Mouse (Mus musculus) MEL (cell line): ENCODE data around the gene Ostm1. TPM values are rescaled to one million over a fixed set of nuclear protein-coding genes. Genes with fewer than 3 reads are reported as not detected.

Experiments
- DNase-seq: peaks from one replicate; pipeline ENCODE4 v3.0.0; 2011; ENCODE audit warnings: low read depth, low spot score
- H3K27ac ChIP-seq: 2 replicates; pipeline ENCODE4 v1.5.1; 2012; ENCODE audit warnings: low read depth, mild to moderate bottlenecking, control low read depth, low read length, moderate library complexity; ENCODE audit not compliant: control insufficient read depth
- H3K27me3 ChIP-seq, 2 experiments: fragments of 150-350 bp in 1 of 2; sonication (generic) in 1 of 2; 2 replicates each; pipeline ENCODE4 v1.6.1; 2012; ENCODE audit warnings: low read length in 2 of 2, mild to moderate bottlenecking in 2 of 2, improper control_type of control experiment in 1 of 2, moderate library complexity in 1 of 2; ENCODE audit not compliant: insufficient read depth in 2 of 2, control insufficient read depth in 1 of 2
- H3K36me3 ChIP-seq, 2 experiments: 2 replicates each; pipeline ENCODE4 v1.6.1; 2012 to 2014; ENCODE audit warnings: low read length in 2 of 2, improper control_type of control experiment in 1 of 2, inconsistent platforms in 1 of 2, mild to moderate bottlenecking in 1 of 2; ENCODE audit not compliant: insufficient read depth in 2 of 2, control insufficient read depth in 1 of 2
- H3K4me1 ChIP-seq, 2 experiments: fragments of 150-350 bp in 1 of 2; sonication (generic) in 1 of 2; 2 replicates each; pipeline ENCODE4 v1.6.1; 2012; ENCODE audit warnings: low read length in 2 of 2, improper control_type of control experiment in 1 of 2, mild to moderate bottlenecking in 1 of 2; ENCODE audit not compliant: insufficient read depth in 2 of 2, control insufficient read depth in 1 of 2
- H3K4me3 ChIP-seq, 2 experiments: fragments of 150-350 bp in 1 of 2; sonication (generic) in 1 of 2; 2 replicates each; pipeline ENCODE4 v1.5.1; 2012; ENCODE audit warnings: low read depth in 2 of 2, low read length in 2 of 2, mild to moderate bottlenecking in 2 of 2, moderate library complexity in 2 of 2, control low read depth in 1 of 2, improper control_type of control experiment in 1 of 2; ENCODE audit not compliant: control insufficient read depth in 1 of 2, insufficient read depth in 1 of 2
- H3K79me2 ChIP-seq: 2 replicates; pipeline ENCODE4 v1.6.1; 2012; ENCODE audit warnings: mild to moderate bottlenecking, low read length, moderate library complexity; ENCODE audit not compliant: control insufficient read depth, poor library complexity, insufficient read depth
- H3K9ac ChIP-seq: 2 replicates; pipeline ENCODE4 v1.6.1; 2012; ENCODE audit warnings: low read depth, mild to moderate bottlenecking, control low read depth, low read length, moderate library complexity; ENCODE audit not compliant: control insufficient read depth, poor library complexity, severe bottlenecking
- H3K9me3 ChIP-seq: fragments of 150-350 bp; sonication (generic); replicated peaks from 2 replicates; pipeline ENCODE4 v1.6.1; 2012; ENCODE audit warnings: mild to moderate bottlenecking, low read length, improper control_type of control experiment, moderate library complexity; ENCODE audit not compliant: insufficient read depth
- CHD1 ChIP-seq: IDR thresholded peaks from 2 replicates; pipeline ENCODE4 v1.6.1; 2012; ENCODE audit warnings: low read depth, mild to moderate bottlenecking, inconsistent platforms, low read length, improper control_type of control experiment
- CTCF ChIP-seq, 3 experiments: IDR thresholded peaks in 2 of 3; conservative IDR thresholded peaks in 1 of 3; 2 replicates each; pipeline ENCODE4 v1.5.1; 2011 to 2012; ENCODE audit warnings: low read length in 3 of 3, low read depth in 2 of 3, mild to moderate bottlenecking in 2 of 3, improper control_type of control experiment in 1 of 3, inconsistent platforms in 1 of 3, mixed read lengths in 1 of 3, moderate library complexity in 1 of 3; ENCODE audit not compliant: control insufficient read depth in 1 of 3, insufficient read depth in 1 of 3, poor library complexity in 1 of 3, severe bottlenecking in 1 of 3
- EP300 ChIP-seq, 2 experiments: IDR thresholded peaks; 2 replicates each; pipeline ENCODE4 v1.6.1; 2011; ENCODE audit warnings: improper control_type of control experiment in 2 of 2, low read length in 2 of 2, low read depth in 1 of 2, mild to moderate bottlenecking in 1 of 2
- ETS1 ChIP-seq: IDR thresholded peaks from 2 replicates; pipeline ENCODE4 v1.6.1; 2012; ENCODE audit warnings: low read depth, mild to moderate bottlenecking, inconsistent platforms, low read length, improper control_type of control experiment, moderate library complexity
- GABPA ChIP-seq: IDR thresholded peaks from 2 replicates; pipeline ENCODE4 v1.6.1; 2012; ENCODE audit warnings: low read depth, mild to moderate bottlenecking, inconsistent platforms, low read length, improper control_type of control experiment, moderate library complexity
- GATA1 ChIP-seq: IDR thresholded peaks from 2 replicates; pipeline ENCODE4 v1.6.1; 2011; ENCODE audit warnings: low read depth, low read length, improper control_type of control experiment
- HCFC1 ChIP-seq: IDR thresholded peaks from 2 replicates; pipeline ENCODE4 v1.6.1; 2012; ENCODE audit warnings: low read depth, mild to moderate bottlenecking, inconsistent platforms, low read length, improper control_type of control experiment, moderate library complexity
- JUND ChIP-seq: IDR thresholded peaks from 2 replicates; pipeline ENCODE4 v1.6.1; 2011; ENCODE audit warnings: low read depth, mild to moderate bottlenecking, improper control_type of control experiment, low read length
- KAT2A ChIP-seq: conservative IDR thresholded peaks from 2 replicates; pipeline ENCODE4 v1.6.1; 2012; ENCODE audit warnings: low read depth, low read length, improper control_type of control experiment, inconsistent platforms
- MAFK ChIP-seq: IDR thresholded peaks from 2 replicates; pipeline ENCODE4 v1.6.1; 2011; ENCODE audit warnings: low read depth, mild to moderate bottlenecking, low read length, improper control_type of control experiment, borderline replicate concordance
- MAX ChIP-seq: IDR thresholded peaks from 2 replicates; pipeline ENCODE4 v1.6.1; 2011; ENCODE audit warnings: low read length, improper control_type of control experiment
- MAZ ChIP-seq: IDR thresholded peaks from 2 replicates; pipeline ENCODE4 v1.6.1; 2012; ENCODE audit warnings: low read depth, mild to moderate bottlenecking, inconsistent platforms, low read length, improper control_type of control experiment
- MYB ChIP-seq: IDR thresholded peaks from 2 replicates; pipeline ENCODE4 v1.6.1; 2011; ENCODE audit warnings: mild to moderate bottlenecking, low read depth, low read length, improper control_type of control experiment
- MYC ChIP-seq: IDR thresholded peaks from 2 replicates; pipeline ENCODE4 v1.6.1; 2011; ENCODE audit warnings: low read depth, mild to moderate bottlenecking, low read length, improper control_type of control experiment, moderate library complexity
- NELFE ChIP-seq: IDR thresholded peaks from 2 replicates; pipeline ENCODE4 v1.6.1; 2011; ENCODE audit warnings: low read depth, low read length, improper control_type of control experiment
- POLR2A ChIP-seq, 2 experiments: IDR thresholded peaks; 2 replicates each; pipeline ENCODE4 v1.6.1; 2011 to 2012; ENCODE audit warnings: low read length in 2 of 2, mild to moderate bottlenecking in 2 of 2, control low read depth in 1 of 2, improper control_type of control experiment in 1 of 2, low read depth in 1 of 2, moderate library complexity in 1 of 2; ENCODE audit not compliant: control insufficient read depth in 1 of 2, insufficient read depth in 1 of 2, poor library complexity in 1 of 2
- POLR2AphosphoS5 ChIP-seq: IDR thresholded peaks from 2 replicates; pipeline ENCODE4 v1.6.1; 2012; ENCODE audit warnings: low read depth, borderline replicate concordance, mild to moderate bottlenecking, inconsistent platforms, low read length, moderate library complexity, mixed read lengths
- RAD21 ChIP-seq: IDR thresholded peaks from 2 replicates; pipeline ENCODE4 v1.6.1; 2011; ENCODE audit warnings: mild to moderate bottlenecking, low read depth, low read length, improper control_type of control experiment
- SIN3A ChIP-seq: IDR thresholded peaks from 2 replicates; pipeline ENCODE4 v1.6.1; 2012; ENCODE audit warnings: low read length, improper control_type of control experiment, inconsistent platforms
- TAL1 ChIP-seq: IDR thresholded peaks from 2 replicates; pipeline ENCODE4 v1.6.1; 2012; ENCODE audit warnings: mild to moderate bottlenecking, inconsistent platforms, low read length, moderate library complexity, mixed read lengths
- TBP ChIP-seq: IDR thresholded peaks from 2 replicates; pipeline ENCODE4 v1.8.0; 2011; ENCODE audit warnings: low read depth, low read length, improper control_type of control experiment
- UBTF ChIP-seq: IDR thresholded peaks from 2 replicates; pipeline ENCODE4 v1.6.1; 2012; ENCODE audit warnings: low read depth, mild to moderate bottlenecking, inconsistent platforms, low read length, improper control_type of control experiment, moderate library complexity, borderline replicate concordance; ENCODE audit not compliant: insufficient read depth
- USF1 ChIP-seq: IDR thresholded peaks from 2 replicates; pipeline ENCODE4 v1.6.1; 2014; ENCODE audit warnings: low read depth, mild to moderate bottlenecking, inconsistent platforms, low read length, improper control_type of control experiment, moderate library complexity
- ZC3H11A ChIP-seq: IDR thresholded peaks from 2 replicates; pipeline ENCODE4 v1.6.1; 2012; ENCODE audit warnings: low read depth, mild to moderate bottlenecking, inconsistent platforms, low read length, improper control_type of control experiment
- ZKSCAN1 ChIP-seq: IDR thresholded peaks from 2 replicates; pipeline ENCODE4 v1.6.1; 2012; ENCODE audit warnings: low read depth, mild to moderate bottlenecking, inconsistent platforms, low read length, improper control_type of control experiment, moderate library complexity
- ZNF384 ChIP-seq: IDR thresholded peaks from 2 replicates; pipeline ENCODE4 v1.6.1; 2012; ENCODE audit warnings: low read depth, mild to moderate bottlenecking, inconsistent platforms, low read length, improper control_type of control experiment
- polyA plus RNA-seq, 2 experiments: library from polyadenylated mRNA; stranded (reverse) in 1 of 2; unstranded in 1 of 2; fragments of >175 nt in 1 of 2; fragments of >200 nt in 1 of 2; gene quantifications; 2 replicates each; pipeline versions ENCODE4 v1.2.1 to v1.2.4; 2012; ENCODE audit warnings: low replicate concordance in 2 of 2, low read depth in 1 of 2; ENCODE audit not compliant: insufficient read length in 2 of 2, insufficient read depth in 1 of 2, missing spikeins in 1 of 2
- total RNA-seq: library from RNA; depleted of rRNA; stranded (reverse); fragments of 300-350 nt; gene quantifications from 2 replicates; pipeline ENCODE4 v1.2.3, GENCODE M21; 2012

Ostm1 gene
- total and polyA plus RNA-seq, 3 experiments, result 13.9 to 17.5 TPM; not detected in 1

GRCm38 (mm10) chr10:42625907-42626306, 42.3 kb downstream of the Ostm1 start:
- DNase-seq, result no peak
- Histone ChIP-seq H3K9ac (no peak overlapping the region), H3K4me3 (no peak overlapping the region), H3K4me1 (peaks cover 0 to 4% of the 10 kb centered on the region in 2 experiments; a peak in 1 of 4 replicates), H3K79me2 (no peaks in the 10 kb centered on the region), H3K27me3 (no peaks in the 10 kb centered on the region; a peak in 1 of 4 replicates)
- TF ChIP-seq ZKSCAN1 (no peak), MAX (no peak), RAD21 (no peak), MAFK (no peak), HCFC1 (no peak), CHD1 (no peak), ZNF384 (no peak), GABPA (no peak), ETS1 (no peak), TBP (no peak), POLR2A (IDR thresholded peaks at IDR 0.05; ENCODE audit: control insufficient read depth in 1 of 2, insufficient read depth in 1 of 2, low read depth in 1 of 2, low read length in 2 of 2, poor library complexity in 1 of 2) (no peak), MYC (no peak), POLR2AphosphoS5 (no peak), JUND (no peak), NELFE (no peak), CTCF (IDR thresholded peaks at IDR 0.05 in 2 of 3, conservative IDR thresholded peaks at IDR 0.05 in 1 of 3; ENCODE audit: control insufficient read depth in 1 of 3, insufficient read depth in 1 of 3, low read depth in 2 of 3, low read length in 3 of 3, poor library complexity in 1 of 3, severe bottlenecking in 1 of 3) (no peak), UBTF (no peak), MAZ (no peak), TAL1 (no peak), SIN3A (no peak)
- TF ChIP-seq, all 39 proteins: peak for 0
- H3K36me3 ChIP-seq, result no peaks in the 10 kb centered on the region
- H3K9me3 ChIP-seq, result no peaks in the 10 kb centered on the region
- H3K27ac ChIP-seq, result no peak overlapping the region

- H3K9ac ChIP-seq, result no peak overlapping the region
- TF ChIP-seq GATA1 (no peak), POLR2AphosphoS5 (no peak), ZC3H11A (no peak), MYB (no peak), RAD21 (no peak), ETS1 (no peak), SIN3A (no peak), KAT2A (no peak), GABPA (no peak), USF1 (no peak), TAL1 (no peak), EP300 (IDR thresholded peaks at IDR 0.05; ENCODE audit: low read depth in 1 of 2, low read length in 2 of 2) (no peak)
- TF ChIP-seq, all 39 proteins: peak for 0
- H3K4me3 ChIP-seq, result no peak overlapping the region
- no peaks in the 10 kb centered on the region; a peak in 1 of 4 replicates for H3K27me3 ChIP-seq
- no peaks in the 10 kb centered on the region for H3K79me2 ChIP-seq
- no peak for DNase-seq
- no peaks in the 10 kb centered on the region for H3K36me3 ChIP-seq
- no peak overlapping the region for H3K27ac ChIP-seq
- H3K4me1 ChIP-seq, result peaks cover 0 to 6% of the 10 kb centered on the region in 2 experiments; a peak in 1 of 4 replicates
- no peaks in the 10 kb centered on the region for H3K9me3 ChIP-seq
Measured at GRCm38 (mm10) chr10:42630596-42631355, 47.2 kb downstream of the Ostm1 start.
